Mouse (Mus musculus): Measurements from ENCODE around the gene Gm3646.

DNA sequence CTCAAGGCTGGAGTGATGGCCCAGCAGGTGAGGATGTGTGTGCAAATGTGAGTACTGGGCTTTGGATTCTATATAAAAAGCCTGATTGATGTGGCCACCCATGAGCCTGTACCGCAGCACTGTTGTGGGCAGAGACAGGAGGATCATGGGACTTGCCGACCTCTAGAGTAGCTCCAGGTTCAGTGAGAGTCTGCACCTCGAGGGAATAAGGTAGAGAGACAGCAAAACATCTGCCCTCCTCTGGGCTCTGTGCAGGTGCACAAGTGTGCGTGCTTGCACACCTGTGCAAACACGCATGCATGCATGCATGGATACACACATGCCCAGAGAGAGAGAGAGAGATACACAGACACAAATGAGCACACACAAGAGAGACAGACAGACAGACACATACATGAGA lies 38.2 kb upstream of the Gm3646 start:
- TF ChIP-seq CTCF (IDR thresholded peaks at IDR 0.05; ENCODE audit: extremely low read depth, insufficient read depth, insufficient read length, insufficient replicate concordance): no peak
- no peak for TF ChIP-seq POLR2A (IDR thresholded peaks at IDR 0.05; ENCODE audit: low read depth, low read length)
